Comparison of ENCODE assay signal across 32 mouse cellular contexts in the genomic region with DNA sequence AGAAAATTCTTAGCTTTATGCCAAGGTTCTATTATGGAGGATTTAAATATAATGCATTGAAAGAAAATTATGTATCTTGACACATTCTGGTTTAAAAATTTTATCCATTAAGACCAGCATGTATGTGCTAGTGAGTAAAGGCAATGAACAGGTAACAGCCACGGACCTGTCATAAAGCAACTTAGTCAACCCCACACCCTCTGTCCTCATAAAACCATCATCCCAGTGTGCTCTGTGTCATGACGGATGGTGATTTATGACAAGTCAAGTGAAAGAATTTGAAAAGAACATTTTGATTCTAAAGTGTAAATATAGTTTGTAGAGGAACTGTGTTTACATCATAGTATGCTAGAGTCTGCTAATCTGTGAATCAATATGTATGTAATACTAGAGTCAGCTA.
"Had no signal": no experiment of that assay in that cellular context is flagged by ENCODE, and none has a peak within 500 bp of the region (broad histone marks: within the 10 kb centered on the region; RNA-seq: fewer than 3 reads in every experiment).

No protein-coding gene starts in this region.

- H3K4me1 ChIP-seq: limb, embryonic 10.5 days; limb, embryonic 12.5 days; limb, embryonic 13.5 days; limb, embryonic 15.5 days; liver, embryonic 12.5 days; liver, embryonic 13.5 days; liver, embryonic 15.5 days; lung, embryonic 15.5 days; megakaryocyte, embryonic 14.5 days; midbrain, embryonic 10.5 days; midbrain, embryonic 12.5 days; midbrain, embryonic 13.5 days; midbrain, embryonic 15.5 days; neural tube, embryonic 12.5 days had no signal

- H3K4me2 ChIP-seq: limb, embryonic 12.5 days; limb, embryonic 13.5 days; limb, embryonic 15.5 days; liver, embryonic 11.5 days; liver, embryonic 12.5 days; liver, embryonic 13.5 days; liver, embryonic 15.5 days; lung, embryonic 14.5 days; lung, embryonic 15.5 days; midbrain, embryonic 11.5 days; midbrain, embryonic 12.5 days; midbrain, embryonic 13.5 days; midbrain, embryonic 15.5 days; neural tube, embryonic 12.5 days had no signal

- H3K4me3 ChIP-seq: limb, embryonic 10.5 days; limb, embryonic 12.5 days; limb, embryonic 13.5 days; limb, embryonic 15.5 days; liver, embryonic 12.5 days; liver, embryonic 13.5 days; liver, embryonic 15.5 days; lung, embryonic 15.5 days; megakaryocyte, embryonic 14.5 days; midbrain, embryonic 10.5 days; midbrain, embryonic 12.5 days; midbrain, embryonic 13.5 days; midbrain, embryonic 15.5 days; myocyte; neural tube, embryonic 12.5 days had no signal

- H3K9me3 ChIP-seq: limb, embryonic 10.5 days; limb, embryonic 12.5 days; limb, embryonic 13.5 days; limb, embryonic 15.5 days; liver, embryonic 12.5 days; liver, embryonic 13.5 days; liver, embryonic 15.5 days; lung, embryonic 15.5 days; megakaryocyte, embryonic 14.5 days; midbrain, embryonic 10.5 days; midbrain, embryonic 12.5 days; midbrain, embryonic 13.5 days; midbrain, embryonic 15.5 days; neural tube, embryonic 12.5 days had no signal

- H3K27ac ChIP-seq: limb, embryonic 10.5 days; limb, embryonic 12.5 days; limb, embryonic 13.5 days; limb, embryonic 15.5 days; liver, embryonic 12.5 days; liver, embryonic 13.5 days; liver, embryonic 14.5 days; liver, embryonic 15.5 days; lung, embryonic 15.5 days; macrophage; midbrain, embryonic 10.5 days; midbrain, embryonic 12.5 days; midbrain, embryonic 13.5 days; midbrain, embryonic 15.5 days; neural tube, embryonic 12.5 days had no signal

- ATAC-seq: liver, embryonic 12.5 days; liver, postnatal 0 days; lung, postnatal 0 days; midbrain, embryonic 13.5 days; midbrain, embryonic 15.5 days; midbrain, embryonic 16.5 days had no signal

- DNase-seq: left cerebral cortex, postnatal 4 days; liver; liver, embryonic 13.5 days; liver, postnatal 0 days; lung, adult 18-20 months; lung, adult 2 months; lung, embryonic 14.5 days; lung, postnatal 10 days; lung, postnatal 14 days; lung, postnatal 36 days; lung, postnatal 4 days; midbrain, embryonic 14.5 days had no signal

- H3K36me3 ChIP-seq: limb, embryonic 10.5 days; limb, embryonic 12.5 days; limb, embryonic 13.5 days; limb, embryonic 15.5 days; liver, embryonic 12.5 days; liver, embryonic 13.5 days; liver, embryonic 15.5 days; lung, embryonic 15.5 days; midbrain, embryonic 10.5 days; midbrain, embryonic 12.5 days; midbrain, embryonic 13.5 days; midbrain, embryonic 15.5 days; neural tube, embryonic 12.5 days had no signal

- H3K9ac ChIP-seq: limb, embryonic 12.5 days; limb, embryonic 13.5 days; limb, embryonic 15.5 days; liver, embryonic 12.5 days; liver, embryonic 13.5 days; liver, embryonic 14.5 days; liver, embryonic 15.5 days; liver, postnatal 0 days; lung, embryonic 14.5 days; lung, embryonic 15.5 days; midbrain, embryonic 12.5 days; midbrain, embryonic 13.5 days; midbrain, embryonic 15.5 days; neural tube, embryonic 12.5 days had no signal

- H3K27me3 ChIP-seq: limb, embryonic 12.5 days; limb, embryonic 13.5 days; limb, embryonic 15.5 days; liver, embryonic 12.5 days; liver, embryonic 13.5 days; liver, embryonic 15.5 days; lung, embryonic 15.5 days; megakaryocyte, embryonic 14.5 days; midbrain, embryonic 12.5 days; midbrain, embryonic 13.5 days; midbrain, embryonic 15.5 days; neural tube, embryonic 12.5 days had no signal
